Mouse (Mus musculus): ENCODE results near the gene Gdf2. TPM values are rescaled to one million over a fixed set of nuclear protein-coding genes. Genes with fewer than 3 reads are reported as not detected.

Gdf2 gene
- polyA plus RNA-seq (2012; rRNA removed; ENCODE audit: low replicate concordance), result not detected in 2 replicates

GRCm38 (mm10) chr14:33940739-33941138 lies at the start of gene Gdf2:
TSS of gene Gdf2 (plus strand) at chr14:33941039.

GRCm38 (mm10) chr14:33923168-33924070 lies 17.4 kb upstream of the Gdf2 start, which contains the start of gene Gdf10:
TSS of gene Gdf10 (plus strand) at chr14:33923587.

DNA sequence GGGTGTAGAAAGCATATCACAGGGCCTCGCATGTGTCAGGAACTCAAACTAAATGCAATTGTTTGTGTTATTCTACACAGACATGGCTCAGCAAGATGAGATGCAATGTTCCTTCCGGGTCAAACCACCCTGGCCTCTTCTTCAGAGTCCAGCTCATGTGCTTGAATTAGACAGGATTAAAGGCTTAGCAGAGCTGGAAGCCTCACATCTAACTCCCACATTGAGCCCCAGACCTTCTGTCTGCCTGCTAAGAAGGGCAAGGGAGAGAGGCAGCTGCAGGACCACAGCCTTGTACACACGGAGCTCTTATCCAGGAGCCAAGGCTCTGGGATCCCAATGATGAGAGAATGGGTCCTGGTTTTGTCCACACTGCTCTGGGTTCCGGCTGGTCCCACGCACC lies 12.9 kb downstream of the Gdf2 start, which contains the start of gene Rbp3:
TSS of gene Rbp3 (plus strand) at position 243 of the 400 bp plus-strand sequence.

GRCm38 (mm10) chr14:33978604-33979059 lies 37.8 kb downstream of the Gdf2 start, which contains the start of gene Zfp488:
TSS of gene Zfp488 (minus strand) at chr14:33978764.

Other genes starting within 250 kb of the Gdf2 start
- gene Gdf10, start 17.5 kb upstream of the Gdf2 start, polyA plus RNA-seq (2012; rRNA removed; ENCODE audit: low replicate concordance), result 3.0 and 3.3 TPM in 2 replicates
- gene Rbp3, start 13.0 kb downstream of the Gdf2 start, polyA plus RNA-seq (2012; rRNA removed; ENCODE audit: low replicate concordance), result 0.02 TPM in 1 of 2 replicates, not detected in the other
- gene Zfp488, start 37.7 kb downstream of the Gdf2 start, polyA plus RNA-seq (2012; rRNA removed; ENCODE audit: low replicate concordance), result not detected in 2 replicates
- not detected in 2 replicates for gene Gm30083, start 74.1 kb downstream of the Gdf2 start, polyA plus RNA-seq (2012; rRNA removed; ENCODE audit: low replicate concordance)
- not detected in 2 replicates for gene Gm5460, start 75.7 kb downstream of the Gdf2 start, polyA plus RNA-seq (2012; rRNA removed; ENCODE audit: low replicate concordance)
- not detected in 2 replicates for gene Antxrl, start 111.7 kb downstream of the Gdf2 start, polyA plus RNA-seq (2012; rRNA removed; ENCODE audit: low replicate concordance)
- gene Anxa8, start 144.9 kb downstream of the Gdf2 start, polyA plus RNA-seq (2012; rRNA removed; ENCODE audit: low replicate concordance), result 0.39 and 0.54 TPM in 2 replicates
- not detected in 2 replicates for gene A630023A22Rik, start 161.7 kb downstream of the Gdf2 start, polyA plus RNA-seq (2012; rRNA removed; ENCODE audit: low replicate concordance)
- 0.02 and 0.47 TPM in 2 replicates for gene Npy4r, start 211.4 kb downstream of the Gdf2 start, polyA plus RNA-seq (2012; rRNA removed; ENCODE audit: low replicate concordance)